Mouse (Mus musculus) common myeloid progenitor, adult 5-6 weeks (primary cell): ENCODE results near the gene Btd. TPM values are rescaled to one million over a fixed set of nuclear protein-coding genes. Genes with fewer than 3 reads are reported as not detected.

Experiments
- ATAC-seq: replicated peaks from 2 replicates; pipeline ENCODE4 v1.8.0; 2016; ENCODE audit warnings: low read depth, mild to moderate bottlenecking, moderate TSS enrichment, inconsistent platforms; ENCODE audit not compliant: poor library complexity, severe bottlenecking
- total RNA-seq: library from RNA; stranded (forward); fragments of 200-1000, 187-1606 nt; gene quantifications from 2 replicates; pipeline ENCODE4 v1.2.3, GENCODE M21; 2017

Btd gene
- total RNA-seq, 1 experiment from 2014 or later: 13.1 TPM

- ATAC-seq: no peak
Measured at GRCm38 (mm10) chr14:31696206-31696984, 55.6 kb downstream of the Btd start.

DNA sequence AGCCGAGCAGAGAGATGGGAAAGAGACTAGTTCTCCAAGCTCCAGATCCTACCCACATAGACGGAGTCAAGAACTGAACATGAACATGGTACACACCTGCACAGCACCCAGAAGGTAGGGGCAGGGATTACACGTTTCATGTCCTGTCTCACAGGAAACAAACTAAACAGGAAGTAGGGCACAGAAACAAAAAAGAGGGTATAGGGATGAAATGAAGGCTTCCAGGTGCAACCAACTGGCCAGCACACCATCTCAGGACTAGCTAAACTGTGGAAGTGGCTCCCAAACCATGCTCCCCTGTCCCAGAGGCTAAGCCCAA, 56.1 kb downstream of the Btd start:
- no peak for ATAC-seq

GRCm38 (mm10) chr14:31697346-31697745, 56.5 kb downstream of the Btd start:
- no peak for ATAC-seq

- no peak for ATAC-seq
Measured at GRCm38 (mm10) chr14:31697755-31698154, 56.9 kb downstream of the Btd start.

GRCm38 (mm10) chr14:31700376-31700775, 59.5 kb downstream of the Btd start:
- no peak for ATAC-seq

GRCm38 (mm10) chr14:31709343-31709742, 68.5 kb downstream of the Btd start:
- no peak for ATAC-seq

- no peak for ATAC-seq
Measured at GRCm38 (mm10) chr14:31715669-31716068, 74.8 kb downstream of the Btd start.

- ATAC-seq: no peak
Measured at GRCm38 (mm10) chr14:31717360-31717759, 76.5 kb downstream of the Btd start.

Other genes with a start within 250 kb of the Btd start
- 4.0 and 6.2 TPM in 2 replicates for gene Sh3bp5, start 204.9 kb upstream of the Btd start, total RNA-seq
- gene Eaf1, start 146.6 kb upstream of the Btd start, total RNA-seq: 19.3 and 23.2 TPM in 2 replicates
- 66.3 and 72.4 TPM in 2 replicates for gene Mettl6, start 146.0 kb upstream of the Btd start, total RNA-seq
- not detected in 2 replicates for gene Colq, start 49.7 kb upstream of the Btd start, total RNA-seq
- not detected in 2 replicates for gene Gm49387, start 150 bp upstream of the Btd start, total RNA-seq
- 25.5 and 27.5 TPM in 2 replicates for gene Hacl1, start 258 bp downstream of the Btd start, total RNA-seq
- 102 and 121 TPM in 2 replicates for gene Ankrd28, start 189.6 kb downstream of the Btd start, total RNA-seq